Mouse (Mus musculus) megakaryocyte, embryonic 14.5 days (primary cell): ENCODE results near the gene Nectin1. TPM values are rescaled to one million over a fixed set of nuclear protein-coding genes. Genes with fewer than 3 reads are reported as not detected.

Experiments
- H3K27me3 ChIP-seq: replicated peaks from 2 replicates; pipeline ENCODE3; 2012; ENCODE audit warnings: inconsistent platforms
- H3K36me3 ChIP-seq: replicated peaks from 2 replicates; pipeline ENCODE3; 2012; ENCODE audit warnings: low read length, inconsistent platforms, mixed read lengths
- H3K4me1 ChIP-seq: 2 replicates; pipeline ENCODE4 v1.6.1; 2012; ENCODE audit warnings: inconsistent platforms
- H3K4me3 ChIP-seq: replicated peaks from 2 replicates; pipeline ENCODE3; 2012; ENCODE audit warnings: moderate library complexity, mild to moderate bottlenecking, inconsistent platforms
- H3K9me3 ChIP-seq: 2 replicates; pipeline ENCODE4 v1.6.1; 2012; ENCODE audit warnings: inconsistent platforms
- FLI1 ChIP-seq: IDR thresholded peaks from 2 replicates; pipeline ENCODE4 v1.6.1; 2012; ENCODE audit warnings: low read length, inconsistent platforms, mixed read lengths
- GATA1 ChIP-seq: IDR thresholded peaks from 3 replicates; pipeline ENCODE4 v1.6.1; 2012; ENCODE audit warnings: mixed read lengths, low read length, inconsistent platforms, borderline replicate concordance
- polyA plus RNA-seq: library from polyadenylated mRNA; stranded (reverse); fragments of >175 nt; gene quantifications from 2 replicates; pipeline ENCODE4 v1.2.3, GENCODE M21; 2012; ENCODE audit warnings: low replicate concordance; ENCODE audit not compliant: insufficient read depth

The Nectin1 gene
- polyA plus RNA-seq, 1 experiment: 1.3 TPM

GRCm38 (mm10) chr9:43796841-43797740, 53.3 kb downstream of the Nectin1 start:
- Histone ChIP-seq H3K4me1 (no peaks in the 10 kb centered on the region), H3K4me3 (no peak overlapping the region), H3K27me3 (peaks cover 17% of the 10 kb centered on the region), H3K36me3 (no peaks in the 10 kb centered on the region), H3K9me3 (no peaks in the 10 kb centered on the region)
- TF ChIP-seq FLI1 (no peak), GATA1 (no peak)

GRCm38 (mm10) chr9:43797746-43798145, 54.0 kb downstream of the Nectin1 start:
- Histone ChIP-seq H3K9me3 (no peaks in the 10 kb centered on the region), H3K27me3 (peaks cover 17% of the 10 kb centered on the region), H3K36me3 (no peaks in the 10 kb centered on the region), H3K4me1 (no peaks in the 10 kb centered on the region), H3K4me3 (no peak overlapping the region)
- no peak for TF ChIP-seq FLI1
- TF ChIP-seq GATA1: no peak

GRCm38 (mm10) chr9:43800525-43800924, 56.7 kb downstream of the Nectin1 start:
- Histone ChIP-seq H3K27me3 (peaks cover 17% of the 10 kb centered on the region), H3K4me3 (no peak overlapping the region), H3K36me3 (no peaks in the 10 kb centered on the region), H3K9me3 (no peaks in the 10 kb centered on the region), H3K4me1 (no peaks in the 10 kb centered on the region)
- TF ChIP-seq GATA1 (no peak), FLI1 (no peak)

- no peaks in the 10 kb centered on the region for H3K4me1 ChIP-seq
- H3K9me3 ChIP-seq: no peaks in the 10 kb centered on the region
- TF ChIP-seq GATA1: no peak
- TF ChIP-seq FLI1: no peak
- no peak overlapping the region for H3K4me3 ChIP-seq
- H3K36me3 ChIP-seq: no peaks in the 10 kb centered on the region
- peaks cover 15% of the 10 kb centered on the region for H3K27me3 ChIP-seq
Observed at GRCm38 (mm10) chr9:43801911-43802310, 58.1 kb downstream of the Nectin1 start.

- Histone ChIP-seq H3K27me3 (peaks cover 14% of the 10 kb centered on the region), H3K4me3 (no peak overlapping the region), H3K9me3 (no peaks in the 10 kb centered on the region), H3K36me3 (no peaks in the 10 kb centered on the region), H3K4me1 (no peaks in the 10 kb centered on the region)
- TF ChIP-seq FLI1 (no peak), GATA1 (no peak)
Observed at GRCm38 (mm10) chr9:43807565-43807964, 63.8 kb downstream of the Nectin1 start.

- no peak overlapping the region for H3K4me3 ChIP-seq
- H3K9me3 ChIP-seq: no peaks in the 10 kb centered on the region
- H3K27me3 ChIP-seq: peaks cover 14% of the 10 kb centered on the region
- TF ChIP-seq FLI1 (no peak), GATA1 (no peak)
- H3K36me3 ChIP-seq: no peaks in the 10 kb centered on the region
- no peaks in the 10 kb centered on the region for H3K4me1 ChIP-seq
Observed at GRCm38 (mm10) chr9:43808099-43808498, 64.3 kb downstream of the Nectin1 start.

GRCm38 (mm10) chr9:43808546-43808945, 64.8 kb downstream of the Nectin1 start:
- Histone ChIP-seq H3K27me3 (peaks cover 14% of the 10 kb centered on the region), H3K9me3 (no peaks in the 10 kb centered on the region), H3K4me1 (no peaks in the 10 kb centered on the region), H3K4me3 (no peak overlapping the region), H3K36me3 (no peaks in the 10 kb centered on the region)
- TF ChIP-seq FLI1: no peak
- TF ChIP-seq GATA1: no peak

GRCm38 (mm10) chr9:43813156-43813555, 69.4 kb downstream of the Nectin1 start:
- H3K36me3 ChIP-seq: no peaks in the 10 kb centered on the region
- H3K27me3 ChIP-seq: peaks cover 12% of the 10 kb centered on the region
- H3K4me1 ChIP-seq: no peaks in the 10 kb centered on the region
- H3K4me3 ChIP-seq: no peak overlapping the region
- TF ChIP-seq FLI1 (no peak), GATA1 (no peak)
- no peaks in the 10 kb centered on the region for H3K9me3 ChIP-seq

GRCm38 (mm10) chr9:43822206-43822605, 78.4 kb downstream of the Nectin1 start:
- Histone ChIP-seq H3K4me1 (no peaks in the 10 kb centered on the region), H3K27me3 (peaks cover 9% of the 10 kb centered on the region)
- no peak for TF ChIP-seq GATA1
- TF ChIP-seq FLI1: no peak

GRCm38 (mm10) chr9:43825178-43825577, 81.4 kb downstream of the Nectin1 start:
- Histone ChIP-seq H3K4me1 (no peaks in the 10 kb centered on the region), H3K27me3 (peaks cover 16% of the 10 kb centered on the region), H3K36me3 (no peaks in the 10 kb centered on the region), H3K4me3 (no peak overlapping the region), H3K9me3 (no peaks in the 10 kb centered on the region)
- no peak for TF ChIP-seq GATA1
- TF ChIP-seq FLI1: no peak

More at GRCm38 (mm10) chr9:43822206-43822605, 78.4 kb downstream of the Nectin1 start:
- no peaks in the 10 kb centered on the region for H3K36me3 ChIP-seq
- no peaks in the 10 kb centered on the region for H3K9me3 ChIP-seq
- H3K4me3 ChIP-seq: no peak overlapping the region
